Mouse (Mus musculus) forebrain, embryonic 16.5 days (tissue): ENCODE measurements around the gene Abca6. TPM values are rescaled to one million over a fixed set of nuclear protein-coding genes. Genes with fewer than 3 reads are reported as not detected.

Experiments
- ATAC-seq: fragments of 200-750 bp; cut with Nextera tagmentation; 2 replicates; pipeline ENCODE4 v1.8.0; 2017; ENCODE audit warnings: mild to moderate bottlenecking, moderate library complexity
- H3K27ac ChIP-seq: fragments of 300-500 bp; sonication (generic); 2 replicates; pipeline ENCODE4 v1.5.1; 2014; ENCODE audit warnings: low read length, control low read depth
- H3K27me3 ChIP-seq: fragments of 300-500 bp; sonication (generic); replicated peaks from 2 replicates; pipeline ENCODE4 v1.6.1; 2014; ENCODE audit warnings: low read length; ENCODE audit not compliant: control insufficient read depth, insufficient read depth
- H3K36me3 ChIP-seq: fragments of 300-500 bp; sonication (generic); 2 replicates; pipeline ENCODE4 v1.6.1; 2014; ENCODE audit not compliant: control insufficient read depth, insufficient read depth
- H3K4me1 ChIP-seq: fragments of 300-500 bp; sonication (generic); replicated peaks from 2 replicates; pipeline ENCODE4 v1.6.1; 2014; ENCODE audit warnings: low read length; ENCODE audit not compliant: control insufficient read depth, insufficient read depth
- H3K4me2 ChIP-seq: fragments of 300-500 bp; sonication (generic); 2 replicates; pipeline ENCODE4 v1.6.1; 2014; ENCODE audit warnings: mild to moderate bottlenecking, low read length, control low read depth
- H3K4me3 ChIP-seq: fragments of 300-500 bp; sonication (generic); replicated peaks from 2 replicates; pipeline ENCODE4 v1.5.1; 2014; ENCODE audit warnings: mild to moderate bottlenecking, low read length, control low read depth
- H3K9ac ChIP-seq: fragments of 300-500 bp; sonication (generic); replicated peaks from 2 replicates; pipeline ENCODE4 v1.6.1; 2014; ENCODE audit warnings: low read depth, low read length, control low read depth
- H3K9me3 ChIP-seq: fragments of 300-500 bp; sonication (generic); 2 replicates; pipeline ENCODE4 v1.6.1; 2016; ENCODE audit warnings: low read length; ENCODE audit not compliant: control insufficient read depth
- WGBS: fragments of 180-500 bp; shearing (Covaris S2); extraction: QIAGEN DNeasy Blood & Tissue Kit; methylation state at CpG from one replicate; pipeline ENCODE4 v1.1.7; 2014; 5-methylcytosine and 5-hydroxymethylcytosine counted together
- polyA plus RNA-seq: library from polyadenylated mRNA; unstranded; fragments of >200 nt; fragmentation: Nextera tagmentation; extraction: Ambion mirVana; gene quantifications from 2 replicates; pipeline ENCODE4 v1.2.1, GENCODE M21; 2015

Gene Abca6
- polyA plus RNA-seq, 1 experiment from 2014 or later, result 0.52 TPM

DNA sequence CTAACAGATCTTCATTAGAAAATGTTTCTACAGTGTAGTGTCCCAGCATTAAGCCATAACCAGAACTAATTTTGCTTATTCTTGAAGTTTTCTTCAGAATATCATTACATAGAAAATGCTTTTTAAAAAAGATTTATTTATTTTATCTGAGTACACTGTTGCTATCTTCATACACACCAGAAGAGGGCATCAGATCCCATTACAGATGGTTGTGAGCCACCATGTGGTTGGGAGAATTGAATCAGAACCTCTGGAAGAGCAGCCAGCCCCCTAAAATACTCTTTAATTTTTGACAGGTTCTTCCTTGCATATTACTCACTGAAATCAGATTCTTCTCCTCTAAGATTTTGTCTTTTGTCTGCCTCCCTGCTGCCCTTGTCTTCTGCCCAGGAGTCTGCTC, 18.6 kb downstream of the Abca6 start:
- no peaks in the 10 kb centered on the region for H3K4me1 ChIP-seq
- H3K27me3 ChIP-seq, result no peaks in the 10 kb centered on the region
- H3K27ac ChIP-seq, result no peak overlapping the region
- no peaks in the 10 kb centered on the region for H3K36me3 ChIP-seq
- H3K4me3 ChIP-seq, result no peak overlapping the region
- no peak overlapping the region for H3K9ac ChIP-seq
- H3K4me2 ChIP-seq, result no peak overlapping the region
- no peaks in the 10 kb centered on the region for H3K9me3 ChIP-seq
- ATAC-seq, result no peak

DNA sequence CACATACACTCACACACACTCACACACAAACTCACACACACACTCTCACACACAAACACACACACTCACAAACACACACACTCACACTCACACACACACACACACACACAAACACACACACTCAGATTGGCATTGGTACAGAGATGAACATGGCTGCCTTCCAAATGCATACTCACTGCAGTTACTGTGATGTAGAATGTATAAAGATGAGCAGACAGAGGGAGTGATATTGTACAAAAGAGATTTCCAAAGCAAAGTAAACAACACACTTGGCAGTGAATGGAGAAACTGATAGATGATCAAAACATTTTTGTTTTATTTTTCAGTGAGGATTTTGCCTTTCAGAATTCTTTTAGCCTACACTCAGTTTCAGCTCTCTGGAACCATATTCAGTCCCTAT, 34.5 kb downstream of the Abca6 start:
- no peaks in the 10 kb centered on the region for H3K36me3 ChIP-seq
- no peak overlapping the region for H3K4me3 ChIP-seq
- no peak overlapping the region for H3K9ac ChIP-seq
- H3K27ac ChIP-seq, result no peak overlapping the region
- H3K4me1 ChIP-seq, result no peaks in the 10 kb centered on the region
- ATAC-seq, result no peak
- H3K27me3 ChIP-seq, result no peaks in the 10 kb centered on the region
- no peak overlapping the region for H3K4me2 ChIP-seq
- H3K9me3 ChIP-seq, result no peaks in the 10 kb centered on the region

DNA sequence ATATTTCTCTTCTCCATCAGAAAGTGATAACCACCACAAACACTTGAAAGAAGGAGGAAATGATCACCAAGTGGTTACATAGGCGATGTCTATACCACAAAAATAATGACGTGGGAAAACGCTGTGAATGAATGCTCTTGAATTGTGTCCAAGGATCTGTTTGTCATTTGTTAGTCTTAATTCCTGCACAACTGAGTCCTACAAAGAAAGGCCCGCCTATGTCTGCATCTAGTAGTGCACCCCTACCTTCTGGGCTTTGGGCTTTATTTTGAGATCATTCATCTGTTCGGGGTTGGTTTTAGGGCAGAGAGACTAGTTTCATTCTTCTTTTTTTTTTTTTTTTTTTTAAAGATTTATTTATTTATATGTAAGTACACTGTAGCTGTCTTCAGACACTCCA, 47.6 kb downstream of the Abca6 start:
- ATAC-seq, result no peak
- H3K4me1 ChIP-seq, result no peaks in the 10 kb centered on the region
- no peaks in the 10 kb centered on the region for H3K9me3 ChIP-seq
- no peak overlapping the region for H3K4me2 ChIP-seq
- no peak overlapping the region for H3K9ac ChIP-seq
- no peaks in the 10 kb centered on the region for H3K36me3 ChIP-seq
- no peak overlapping the region for H3K4me3 ChIP-seq
- 88% methylated on average over 5 of the region's 5 CpGs for WGBS
- H3K27ac ChIP-seq, result no peak overlapping the region
- H3K27me3 ChIP-seq, result no peaks in the 10 kb centered on the region

DNA sequence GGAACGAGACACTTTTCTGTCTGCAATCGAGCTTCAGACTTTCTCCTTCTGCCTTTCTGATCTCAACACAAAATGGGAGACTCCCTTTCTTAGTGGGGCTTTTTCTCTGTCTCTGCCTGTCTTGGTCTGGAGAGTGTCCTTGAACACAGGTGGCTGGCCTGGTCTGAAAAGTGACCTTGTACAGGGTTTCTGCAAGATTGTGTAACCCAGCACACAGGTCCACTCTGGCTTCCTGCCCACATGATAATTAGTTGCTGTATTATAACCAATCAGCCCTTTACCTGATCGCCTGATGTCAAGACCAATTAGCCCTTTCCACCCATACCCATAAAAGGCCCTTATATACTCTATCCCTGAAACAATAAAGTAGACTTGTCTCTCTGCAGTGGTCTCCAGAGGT, 52.7 kb downstream of the Abca6 start:
- no peak for ATAC-seq
- Histone ChIP-seq H3K4me2 (no peak overlapping the region), H3K27ac (no peak overlapping the region), H3K9me3 (no peaks in the 10 kb centered on the region), H3K36me3 (no peaks in the 10 kb centered on the region), H3K9ac (no peak overlapping the region), H3K4me3 (no peak overlapping the region), H3K4me1 (no peaks in the 10 kb centered on the region), H3K27me3 (no peaks in the 10 kb centered on the region)
- WGBS, result 77% methylated on average over 3 of the region's 3 CpGs

DNA sequence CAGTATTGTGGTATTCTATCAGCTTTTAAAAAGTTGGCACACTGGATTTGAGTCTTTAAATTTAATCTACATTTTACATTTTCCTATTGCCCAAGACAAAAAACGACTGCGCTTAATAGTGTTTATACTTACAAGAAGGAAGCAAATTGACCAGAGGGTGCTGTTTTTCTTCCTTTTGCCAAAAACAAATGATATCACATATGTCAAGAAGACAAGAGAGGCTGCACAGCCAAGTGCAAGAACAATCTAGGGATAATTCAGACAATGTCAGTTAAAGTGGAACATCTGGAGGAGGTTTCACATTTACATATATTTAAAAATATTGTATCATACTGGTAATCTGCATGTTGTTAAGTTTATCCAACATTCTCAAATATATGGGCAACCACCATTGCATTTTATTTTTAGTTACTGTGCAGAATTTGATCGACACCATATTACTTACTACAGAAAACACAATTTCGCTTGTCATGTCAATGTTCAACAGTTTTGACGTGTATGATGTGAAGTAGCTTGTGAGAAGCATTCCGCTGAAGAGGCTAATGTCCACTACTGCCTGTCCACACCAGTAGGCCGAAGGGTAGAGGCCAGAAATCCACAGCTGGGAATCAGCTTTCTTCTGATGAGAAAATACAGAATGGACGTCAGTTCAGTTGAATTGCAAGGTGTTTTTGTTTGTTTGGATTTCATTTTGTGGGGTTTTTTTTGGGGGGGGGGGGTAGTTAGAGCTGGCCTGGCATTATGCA, 54.8 kb downstream of the Abca6 start:
- ATAC-seq, result no peak
- no peaks in the 10 kb centered on the region for H3K9me3 ChIP-seq
- H3K4me2 ChIP-seq, result no peak overlapping the region
- H3K36me3 ChIP-seq, result no peaks in the 10 kb centered on the region
- WGBS, result 89% methylated on average over 8 of the region's 8 CpGs
- no peak overlapping the region for H3K27ac ChIP-seq
- H3K4me3 ChIP-seq, result no peak overlapping the region
- no peaks in the 10 kb centered on the region for H3K4me1 ChIP-seq
- no peak overlapping the region for H3K9ac ChIP-seq
- no peaks in the 10 kb centered on the region for H3K27me3 ChIP-seq

DNA sequence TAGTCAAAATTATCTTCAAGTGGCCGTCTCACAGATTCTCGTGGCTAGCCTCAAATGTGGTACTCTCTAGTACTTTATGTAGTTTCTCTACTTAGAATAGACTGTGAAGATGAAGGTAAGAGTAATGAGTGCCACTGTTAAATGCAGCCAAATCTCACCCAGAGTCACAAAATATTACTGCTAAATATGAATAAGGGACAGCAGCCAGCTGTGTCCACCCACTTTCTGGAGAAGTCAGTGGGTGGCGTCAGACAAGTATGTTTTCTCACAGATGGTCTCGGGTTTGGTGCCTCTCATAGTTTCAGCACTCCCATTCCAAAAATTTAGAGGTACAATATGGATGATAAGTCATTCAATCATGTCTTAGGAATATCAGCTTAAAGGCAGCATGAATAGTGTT, 56.3 kb downstream of the Abca6 start:
- WGBS, result 91% methylated on average over 4 of the region's 4 CpGs
- no peak overlapping the region for H3K9ac ChIP-seq
- no peak for ATAC-seq
- H3K27ac ChIP-seq, result no peak overlapping the region
- no peaks in the 10 kb centered on the region for H3K4me1 ChIP-seq
- H3K36me3 ChIP-seq, result no peaks in the 10 kb centered on the region
- H3K27me3 ChIP-seq, result no peaks in the 10 kb centered on the region
- H3K4me2 ChIP-seq, result no peak overlapping the region
- no peak overlapping the region for H3K4me3 ChIP-seq
- no peaks in the 10 kb centered on the region for H3K9me3 ChIP-seq

DNA sequence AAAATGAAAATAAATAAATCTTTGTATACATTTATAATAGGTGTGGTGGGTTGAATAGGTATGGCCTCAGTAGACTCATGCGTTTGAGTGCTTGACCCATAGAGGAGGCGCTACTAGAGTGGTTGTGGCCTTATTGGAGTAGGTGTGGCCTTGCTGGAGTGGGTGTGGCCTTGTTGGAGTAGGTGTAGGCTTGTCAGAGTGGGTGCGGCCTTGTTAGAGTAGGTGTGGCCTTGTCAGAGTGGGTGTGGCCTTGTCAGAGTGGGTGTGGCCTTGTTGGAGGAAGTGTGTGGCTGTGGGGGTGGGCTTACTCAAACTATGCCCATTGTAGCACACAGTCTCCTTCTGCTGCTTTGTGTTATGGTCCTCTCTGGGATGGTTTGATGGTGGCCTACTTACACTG, 80.4 kb downstream of the Abca6 start:
- Histone ChIP-seq H3K36me3 (no peaks in the 10 kb centered on the region), H3K4me1 (peaks cover 3% of the 10 kb centered on the region; the same call in 1 of the 2 replicates), H3K4me3 (no peak overlapping the region), H3K4me2 (no peak overlapping the region), H3K9me3 (no peaks in the 10 kb centered on the region), H3K27ac (no peak overlapping the region), H3K9ac (no peak overlapping the region), H3K27me3 (no peaks in the 10 kb centered on the region)
- 97% methylated on average over 3 of the region's 3 CpGs for WGBS
- ATAC-seq, result no peak

DNA sequence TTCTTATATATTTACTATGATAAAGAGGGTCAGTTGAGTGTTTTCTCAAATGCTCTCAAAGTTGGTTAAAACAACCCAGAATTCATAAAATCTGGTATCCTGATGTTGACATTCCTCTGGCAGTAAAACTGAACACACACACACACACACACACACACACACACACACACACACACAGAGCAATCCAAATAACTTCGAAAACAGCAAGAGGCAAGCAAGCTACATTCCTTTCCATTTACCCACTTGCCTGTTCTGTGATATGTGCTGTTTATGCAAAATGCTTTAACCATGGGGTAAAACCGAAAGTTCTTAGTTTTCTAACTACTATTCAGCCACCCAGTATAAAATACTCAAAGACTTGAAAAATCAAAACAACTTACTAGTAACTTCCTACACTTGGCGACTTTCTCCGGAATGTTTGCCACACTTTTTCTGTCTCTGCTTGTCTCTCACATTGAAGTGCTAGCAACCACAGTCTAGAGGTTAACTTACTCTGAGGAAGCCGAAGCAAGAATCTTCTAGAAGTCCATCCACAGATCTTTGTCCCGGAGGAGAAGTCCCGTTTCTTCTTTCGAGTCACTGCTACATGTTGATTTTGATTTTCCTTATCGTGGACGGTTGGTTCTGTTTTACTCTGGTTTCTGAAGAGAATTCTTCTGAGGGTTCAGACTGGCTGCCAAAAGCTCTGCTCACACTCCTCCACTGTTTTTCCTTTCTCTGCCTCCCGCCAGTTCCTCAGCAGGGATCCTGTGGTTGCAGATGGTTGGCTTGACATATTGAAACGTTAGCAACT, 83.9 kb downstream of the Abca6 start, which contains the start of gene Abca9:
Gene Abca9 (minus strand): TSS at position 738 of the 793 bp plus-strand sequence.
- H3K4me1 ChIP-seq, result peaks cover 3% of the 10 kb centered on the region; the same call in 1 of the 2 replicates
- H3K9ac ChIP-seq, result no peak within 1 kb of the TSS
- H3K27me3 ChIP-seq, result no peaks in the 10 kb centered on the region
- H3K9me3 ChIP-seq, result no peaks in the 10 kb centered on the region
- no peak within 1 kb of the TSS for H3K27ac ChIP-seq
- 45% methylated on average over 12 of the region's 12 CpGs for WGBS
- H3K4me2 ChIP-seq, result no peak within 1 kb of the TSS
- no peak within 1 kb of the TSS for H3K4me3 ChIP-seq
- ATAC-seq, result no peak; the same call in 1 of the 2 replicates
- H3K36me3 ChIP-seq, result no peaks in the 10 kb centered on the region

DNA sequence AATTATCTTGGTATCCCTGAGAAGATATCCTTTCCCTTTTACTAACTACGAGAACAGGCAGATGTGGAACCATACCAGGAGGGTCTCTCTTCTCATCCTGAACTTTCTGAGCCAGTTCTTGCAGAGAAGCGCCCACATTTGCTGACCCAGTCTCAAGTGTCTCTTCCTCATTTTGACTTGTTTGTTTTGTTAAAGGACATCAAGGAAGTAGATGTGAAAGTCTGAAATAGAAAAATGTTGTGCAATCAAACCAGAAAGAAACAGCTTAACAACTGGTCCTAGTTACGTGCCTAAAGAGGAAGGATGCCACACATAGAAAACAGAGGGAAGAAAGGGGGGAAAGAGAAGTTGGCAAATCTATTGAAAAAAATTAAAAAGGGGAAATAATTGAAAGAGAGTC, 85.8 kb downstream of the Abca6 start:
- Histone ChIP-seq H3K4me3 (no peak overlapping the region), H3K4me1 (peaks cover 3% of the 10 kb centered on the region; the same call in 1 of the 2 replicates), H3K9me3 (no peaks in the 10 kb centered on the region), H3K27me3 (no peaks in the 10 kb centered on the region), H3K9ac (no peak overlapping the region), H3K27ac (no peak overlapping the region), H3K36me3 (no peaks in the 10 kb centered on the region), H3K4me2 (no peak overlapping the region)
- WGBS, result 41% methylated on average over 3 of the region's 3 CpGs
- no peak for ATAC-seq
